Mouse (Mus musculus): ENCODE data around the gene Cdx4.

- TF ChIP-seq CTCF (IDR thresholded peaks at IDR 0.05) (no peak), EP300 (IDR thresholded peaks at IDR 0.05) (no peak)
These were observed 47.5 kb downstream of the Cdx4 start for GRCm38 (mm10) chrX:103368650-103369049.

All from lung, postnatal 0 days (tissue).